Mouse (Mus musculus): ENCODE measurements at regions not wholly inside any gene's neighbourhood (a gene's known extent, or its start where the extent isn't known, plus 50 kb on each side); places are given as distances from the start of the nearest gene placed in this dataset.

GRCm38 (mm10) chr11:112878436-112878835, 96.4 kb downstream of the Sox9 start:
- no peak for TF ChIP-seq POLR2A (IDR thresholded peaks at IDR 0.05; ENCODE audit: extremely low read depth, insufficient read depth, low read length)
- no peak for TF ChIP-seq CTCF (IDR thresholded peaks at IDR 0.05; ENCODE audit: extremely low read depth, insufficient read depth, low read length)
- Histone ChIP-seq H3K4me1 (ENCODE audit: control insufficient read depth, insufficient read depth, low read length) (no peaks in the 10 kb centered on the region), H3K27ac (ENCODE audit: insufficient read depth, low read length) (no peak overlapping the region), H3K4me3 (ENCODE audit: insufficient read depth, low read length) (no peak overlapping the region)

GRCm38 (mm10) chr11:112880736-112881135, 98.7 kb downstream of the Sox9 start:
- H3K27ac ChIP-seq (ENCODE audit: insufficient read depth, low read length), result no peak overlapping the region
- TF ChIP-seq CTCF (IDR thresholded peaks at IDR 0.05; ENCODE audit: extremely low read depth, insufficient read depth, low read length) (no peak), POLR2A (IDR thresholded peaks at IDR 0.05; ENCODE audit: extremely low read depth, insufficient read depth, low read length) (no peak)
- no peak overlapping the region for H3K4me3 ChIP-seq (ENCODE audit: insufficient read depth, low read length)

GRCm38 (mm10) chr11:112885336-112885940, 103.4 kb downstream of the Sox9 start:
- no peak overlapping the region for H3K4me3 ChIP-seq (ENCODE audit: insufficient read depth, low read length)
- no peak overlapping the region for H3K27ac ChIP-seq (ENCODE audit: insufficient read depth, low read length)
- TF ChIP-seq POLR2A (IDR thresholded peaks at IDR 0.05; ENCODE audit: extremely low read depth, insufficient read depth, low read length), result no peak
- no peak for TF ChIP-seq CTCF (IDR thresholded peaks at IDR 0.05; ENCODE audit: extremely low read depth, insufficient read depth, low read length)
- H3K4me1 ChIP-seq (ENCODE audit: control insufficient read depth, insufficient read depth, low read length), result no peaks in the 10 kb centered on the region

More at GRCm38 (mm10) chr11:112880736-112881135, 98.7 kb downstream of the Sox9 start:
- H3K4me1 ChIP-seq (ENCODE audit: control insufficient read depth, insufficient read depth, low read length), result no peaks in the 10 kb centered on the region

- Histone ChIP-seq H3K27ac (ENCODE audit: insufficient read depth, low read length) (no peak overlapping the region), H3K4me3 (ENCODE audit: insufficient read depth, low read length) (no peak overlapping the region), H3K4me1 (ENCODE audit: control insufficient read depth, insufficient read depth, low read length) (no peaks in the 10 kb centered on the region)
- TF ChIP-seq POLR2A (IDR thresholded peaks at IDR 0.05; ENCODE audit: extremely low read depth, insufficient read depth, low read length), result no peak
- TF ChIP-seq CTCF (IDR thresholded peaks at IDR 0.05; ENCODE audit: extremely low read depth, insufficient read depth, low read length), result no peak
Observed at GRCm38 (mm10) chr11:112886139-112886538, 104.1 kb downstream of the Sox9 start.

GRCm38 (mm10) chr11:112889760-112890159, 107.7 kb downstream of the Sox9 start:
- TF ChIP-seq POLR2A (IDR thresholded peaks at IDR 0.05; ENCODE audit: extremely low read depth, insufficient read depth, low read length) (no peak), CTCF (IDR thresholded peaks at IDR 0.05; ENCODE audit: extremely low read depth, insufficient read depth, low read length) (no peak)
- Histone ChIP-seq H3K27ac (ENCODE audit: insufficient read depth, low read length) (no peak overlapping the region), H3K4me1 (ENCODE audit: control insufficient read depth, insufficient read depth, low read length) (no peaks in the 10 kb centered on the region), H3K4me3 (ENCODE audit: insufficient read depth, low read length) (no peak overlapping the region)

GRCm38 (mm10) chr11:112897597-112897996, 115.6 kb downstream of the Sox9 start:
- no peaks in the 10 kb centered on the region for H3K4me1 ChIP-seq (ENCODE audit: control insufficient read depth, insufficient read depth, low read length)
- no peak overlapping the region for H3K27ac ChIP-seq (ENCODE audit: insufficient read depth, low read length)
- H3K4me3 ChIP-seq (ENCODE audit: insufficient read depth, low read length), result no peak overlapping the region
- TF ChIP-seq POLR2A (IDR thresholded peaks at IDR 0.05; ENCODE audit: extremely low read depth, insufficient read depth, low read length) (no peak), CTCF (IDR thresholded peaks at IDR 0.05; ENCODE audit: extremely low read depth, insufficient read depth, low read length) (no peak)

- no peak overlapping the region for H3K27ac ChIP-seq (ENCODE audit: insufficient read depth, low read length)
- no peak overlapping the region for H3K4me3 ChIP-seq (ENCODE audit: insufficient read depth, low read length)
- no peak for TF ChIP-seq POLR2A (IDR thresholded peaks at IDR 0.05; ENCODE audit: extremely low read depth, insufficient read depth, low read length)
- TF ChIP-seq CTCF (IDR thresholded peaks at IDR 0.05; ENCODE audit: extremely low read depth, insufficient read depth, low read length), result no peak
- H3K4me1 ChIP-seq (ENCODE audit: control insufficient read depth, insufficient read depth, low read length), result no peaks in the 10 kb centered on the region
Observed at GRCm38 (mm10) chr11:112902618-112903017, 120.6 kb downstream of the Sox9 start.

- no peak for TF ChIP-seq CTCF (IDR thresholded peaks at IDR 0.05; ENCODE audit: extremely low read depth, insufficient read depth, low read length)
- TF ChIP-seq POLR2A (IDR thresholded peaks at IDR 0.05; ENCODE audit: extremely low read depth, insufficient read depth, low read length), result no peak
- Histone ChIP-seq H3K4me1 (ENCODE audit: control insufficient read depth, insufficient read depth, low read length) (no peaks in the 10 kb centered on the region), H3K27ac (ENCODE audit: insufficient read depth, low read length) (no peak overlapping the region), H3K4me3 (ENCODE audit: insufficient read depth, low read length) (no peak overlapping the region)
Observed at GRCm38 (mm10) chr11:112910309-112910708, 128.3 kb downstream of the Sox9 start.

- Histone ChIP-seq H3K4me3 (ENCODE audit: insufficient read depth, low read length) (no peak overlapping the region), H3K27ac (ENCODE audit: insufficient read depth, low read length) (no peak overlapping the region), H3K4me1 (ENCODE audit: control insufficient read depth, insufficient read depth, low read length) (no peaks in the 10 kb centered on the region)
- TF ChIP-seq POLR2A (IDR thresholded peaks at IDR 0.05; ENCODE audit: extremely low read depth, insufficient read depth, low read length), result no peak
- no peak for TF ChIP-seq CTCF (IDR thresholded peaks at IDR 0.05; ENCODE audit: extremely low read depth, insufficient read depth, low read length)
Observed at GRCm38 (mm10) chr11:112912875-112913274, 130.9 kb downstream of the Sox9 start.

GRCm38 (mm10) chr11:112916923-112917322, 134.9 kb downstream of the Sox9 start:
- no peak for TF ChIP-seq POLR2A (IDR thresholded peaks at IDR 0.05; ENCODE audit: extremely low read depth, insufficient read depth, low read length)
- TF ChIP-seq CTCF (IDR thresholded peaks at IDR 0.05; ENCODE audit: extremely low read depth, insufficient read depth, low read length), result no peak
- no peak overlapping the region for H3K27ac ChIP-seq (ENCODE audit: insufficient read depth, low read length)
- no peak overlapping the region for H3K4me3 ChIP-seq (ENCODE audit: insufficient read depth, low read length)
- no peaks in the 10 kb centered on the region for H3K4me1 ChIP-seq (ENCODE audit: control insufficient read depth, insufficient read depth, low read length)

All from cortical plate, adult 2 months (tissue).